Mouse (Mus musculus): ENCODE data around the gene Aff4.

DNA sequence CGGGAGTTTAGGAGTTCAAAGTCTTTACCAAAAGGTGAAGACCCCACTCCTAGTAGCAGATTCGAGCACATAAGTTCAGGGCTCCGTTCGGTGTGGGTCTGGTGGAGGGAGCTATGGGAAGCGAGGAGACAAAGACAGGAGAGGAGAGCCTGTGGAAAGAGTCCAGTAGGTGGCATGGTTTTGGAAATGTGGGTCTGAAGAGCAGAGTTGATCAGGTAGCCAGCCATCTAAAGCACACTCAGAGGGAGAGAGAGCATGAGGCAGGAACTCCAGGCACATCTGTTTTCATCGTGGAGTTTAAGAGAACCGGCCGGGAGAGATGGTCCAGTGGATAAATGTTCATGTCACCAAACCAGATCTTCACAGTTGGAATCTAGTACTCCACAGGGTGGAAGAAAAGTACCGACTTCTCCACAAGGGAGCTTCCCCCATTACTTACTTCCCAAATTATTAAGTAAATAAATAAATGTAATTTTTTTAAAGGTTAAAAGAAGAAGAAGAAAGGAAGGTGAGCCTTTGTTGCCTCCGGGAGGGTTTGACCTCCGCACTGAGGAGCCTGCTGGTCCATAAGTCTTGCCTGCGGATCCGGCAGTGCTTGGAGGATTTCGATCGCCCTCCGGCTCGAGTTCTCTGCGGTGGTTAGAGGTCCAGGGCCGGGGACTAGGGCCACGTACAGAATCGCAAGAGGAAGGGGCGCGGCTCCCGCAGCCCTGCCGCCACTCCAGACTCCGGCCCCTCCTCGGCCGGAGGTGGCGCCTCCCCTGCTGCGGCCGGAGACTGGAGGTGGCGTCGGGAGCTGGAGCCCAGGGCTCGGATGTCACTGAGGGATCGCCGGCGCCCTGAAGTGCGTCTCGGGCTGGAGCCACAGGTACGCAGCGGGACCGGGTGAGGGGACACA is 106.1 kb downstream of the Aff4 start, which contains the start of the genes Gm10447 and Shroom1:
- TF ChIP-seq POLR2A (IDR thresholded peaks at IDR 0.05; ENCODE audit: borderline replicate concordance, extremely low read depth, insufficient read depth, insufficient read length, poor library complexity, severe bottlenecking) (no peak), CTCF (IDR thresholded peaks at IDR 0.05; ENCODE audit: borderline replicate concordance, extremely low read depth, insufficient read depth, insufficient read length) (peak; percentile 31; the same call in 1 of the 2 replicates)
